Mouse (Mus musculus): ENCODE measurements around the gene Ccni. TPM values are rescaled to one million over a fixed set of nuclear protein-coding genes. Genes with fewer than 3 reads are reported as not detected.

Ccni gene
- polyA plus RNA-seq, 1 experiment from 2014 or later = 121 TPM

- 56% methylated on average over 5 of the region's 5 CpGs for WGBS
- no peak overlapping the region for H3K27ac ChIP-seq
- no peak overlapping the region for H3K4me3 ChIP-seq
- peaks cover 92% of the 10 kb centered on the region for H3K36me3 ChIP-seq
- no peaks in the 10 kb centered on the region for H3K9me3 ChIP-seq (replicated peaks)
- H3K4me1 ChIP-seq = peaks cover 25% of the 10 kb centered on the region
- no peaks in the 10 kb centered on the region for H3K27me3 ChIP-seq (ENCODE audit: low read depth, poor library complexity, severe bottlenecking)
- DNase-seq (ENCODE audit: low spot score) = no peak
Measured at GRCm38 (mm10) chr5:93144874-93145273, 61.4 kb downstream of the Ccni start.

- no peak overlapping the region for H3K4me3 ChIP-seq
- peaks cover 25% of the 10 kb centered on the region for H3K4me1 ChIP-seq
- peaks cover 92% of the 10 kb centered on the region for H3K36me3 ChIP-seq
- H3K9me3 ChIP-seq (replicated peaks) = no peaks in the 10 kb centered on the region
- no peaks in the 10 kb centered on the region for H3K27me3 ChIP-seq (ENCODE audit: low read depth, poor library complexity, severe bottlenecking)
- 54% methylated on average over 12 of the region's 12 CpGs for WGBS
- no peak overlapping the region for H3K27ac ChIP-seq
- DNase-seq (ENCODE audit: low spot score) = no peak
Measured at GRCm38 (mm10) chr5:93143360-93144091, 62.8 kb downstream of the Ccni start.

GRCm38 (mm10) chr5:93140747-93141146 is 65.5 kb downstream of the Ccni start:
- Histone ChIP-seq H3K27me3 (ENCODE audit: low read depth, poor library complexity, severe bottlenecking) (no peaks in the 10 kb centered on the region), H3K9me3 (replicated peaks) (no peaks in the 10 kb centered on the region), H3K4me3 (no peak overlapping the region), H3K36me3 (peaks cover 72% of the 10 kb centered on the region), H3K4me1 (peaks cover 43% of the 10 kb centered on the region), H3K27ac (no peak overlapping the region)
- WGBS = 93% methylated on average over 5 of the region's 5 CpGs
- DNase-seq (ENCODE audit: low spot score) = no peak

GRCm38 (mm10) chr5:93139350-93139749 is 66.9 kb downstream of the Ccni start:
- WGBS = 95% methylated on average over 9 of the region's 9 CpGs
- no peaks in the 10 kb centered on the region for H3K27me3 ChIP-seq (ENCODE audit: low read depth, poor library complexity, severe bottlenecking)
- H3K9me3 ChIP-seq (replicated peaks) = no peaks in the 10 kb centered on the region
- no peak for DNase-seq (ENCODE audit: low spot score)
- H3K4me3 ChIP-seq = no peak overlapping the region
- peaks cover 61% of the 10 kb centered on the region for H3K36me3 ChIP-seq
- H3K27ac ChIP-seq = no peak overlapping the region
- H3K4me1 ChIP-seq = peaks cover 46% of the 10 kb centered on the region

GRCm38 (mm10) chr5:93136956-93137586 is 69.2 kb downstream of the Ccni start:
- 83% methylated on average over 5 of the region's 5 CpGs for WGBS
- Histone ChIP-seq H3K4me3 (no peak overlapping the region), H3K27me3 (ENCODE audit: low read depth, poor library complexity, severe bottlenecking) (no peaks in the 10 kb centered on the region), H3K27ac (peak overlapping the region; percentile 70), H3K9me3 (replicated peaks) (no peaks in the 10 kb centered on the region), H3K4me1 (peaks cover 59% of the 10 kb centered on the region), H3K36me3 (peaks cover 43% of the 10 kb centered on the region)
- no peak for DNase-seq (ENCODE audit: low spot score)

GRCm38 (mm10) chr5:93135368-93136107 is 70.8 kb downstream of the Ccni start:
- no peak overlapping the region for H3K4me3 ChIP-seq
- no peak for DNase-seq (ENCODE audit: low spot score)
- H3K9me3 ChIP-seq (replicated peaks) = no peaks in the 10 kb centered on the region
- peaks cover 28% of the 10 kb centered on the region for H3K36me3 ChIP-seq
- H3K4me1 ChIP-seq = peaks cover 75% of the 10 kb centered on the region
- H3K27me3 ChIP-seq (ENCODE audit: low read depth, poor library complexity, severe bottlenecking) = no peaks in the 10 kb centered on the region
- 47% methylated on average over 10 of the region's 10 CpGs for WGBS
- peak overlapping the region; percentile 42; the same call in 1 of the 2 replicates for H3K27ac ChIP-seq

- Histone ChIP-seq H3K27ac (peak overlapping the region; percentile 86), H3K4me3 (peak overlapping the region; percentile 29; the same call in 1 of the 2 replicates), H3K36me3 (peaks cover 9% of the 10 kb centered on the region), H3K27me3 (ENCODE audit: low read depth, poor library complexity, severe bottlenecking) (no peaks in the 10 kb centered on the region), H3K9me3 (replicated peaks) (no peaks in the 10 kb centered on the region), H3K4me1 (peaks cover 94% of the 10 kb centered on the region)
- 17% methylated on average over 10 of the region's 10 CpGs for WGBS
- DNase-seq (ENCODE audit: low spot score) = peak; percentile 42
Measured at GRCm38 (mm10) chr5:93133445-93134244, 72.7 kb downstream of the Ccni start.

Other genes with a start within 250 kb of the Ccni start
- gene Sowahb, start 161.5 kb downstream of the Ccni start, polyA plus RNA-seq (2016; fragmentation: Nextera tagmentation; extraction: Ambion mirVana) = 1.1 and 1.3 TPM in 2 replicates
- 340 and 390 TPM in 2 replicates for gene Sept11, start 113.1 kb downstream of the Ccni start, polyA plus RNA-seq (2016; fragmentation: Nextera tagmentation; extraction: Ambion mirVana)
- gene 2010109A12Rik, start within 50 bp of the Ccni start, polyA plus RNA-seq (2016; fragmentation: Nextera tagmentation; extraction: Ambion mirVana) = 1.8 and 2.2 TPM in 2 replicates
- gene Ccng2, start 60.8 kb upstream of the Ccni start, polyA plus RNA-seq (2016; fragmentation: Nextera tagmentation; extraction: Ambion mirVana) = 38.7 and 71.3 TPM in 2 replicates

All from limb, embryonic 10.5 days (tissue).